Mouse (Mus musculus) MEL (cell line): ENCODE data around the gene Rad50. TPM values are rescaled to one million over a fixed set of nuclear protein-coding genes. Genes with fewer than 3 reads are reported as not detected.

Experiments
- DNase-seq: peaks from one replicate; pipeline ENCODE4 v3.0.0; 2011; ENCODE audit warnings: low read depth, low spot score
- H3K27ac ChIP-seq: 2 replicates; pipeline ENCODE4 v1.5.1; 2012; ENCODE audit warnings: low read depth, mild to moderate bottlenecking, control low read depth, low read length, moderate library complexity; ENCODE audit not compliant: control insufficient read depth
- H3K27me3 ChIP-seq, 2 experiments: fragments of 150-350 bp in 1 of 2; sonication (generic) in 1 of 2; 2 replicates each; pipeline ENCODE4 v1.6.1; 2012; ENCODE audit warnings: low read length in 2 of 2, mild to moderate bottlenecking in 2 of 2, improper control_type of control experiment in 1 of 2, moderate library complexity in 1 of 2; ENCODE audit not compliant: insufficient read depth in 2 of 2, control insufficient read depth in 1 of 2
- H3K36me3 ChIP-seq, 2 experiments: 2 replicates each; pipeline ENCODE4 v1.6.1; 2012 to 2014; ENCODE audit warnings: low read length in 2 of 2, improper control_type of control experiment in 1 of 2, inconsistent platforms in 1 of 2, mild to moderate bottlenecking in 1 of 2; ENCODE audit not compliant: insufficient read depth in 2 of 2, control insufficient read depth in 1 of 2
- H3K4me1 ChIP-seq, 2 experiments: fragments of 150-350 bp in 1 of 2; sonication (generic) in 1 of 2; 2 replicates each; pipeline ENCODE4 v1.6.1; 2012; ENCODE audit warnings: low read length in 2 of 2, improper control_type of control experiment in 1 of 2, mild to moderate bottlenecking in 1 of 2; ENCODE audit not compliant: insufficient read depth in 2 of 2, control insufficient read depth in 1 of 2
- H3K4me3 ChIP-seq, 2 experiments: fragments of 150-350 bp in 1 of 2; sonication (generic) in 1 of 2; 2 replicates each; pipeline ENCODE4 v1.5.1; 2012; ENCODE audit warnings: low read depth in 2 of 2, low read length in 2 of 2, mild to moderate bottlenecking in 2 of 2, moderate library complexity in 2 of 2, control low read depth in 1 of 2, improper control_type of control experiment in 1 of 2; ENCODE audit not compliant: control insufficient read depth in 1 of 2, insufficient read depth in 1 of 2
- H3K79me2 ChIP-seq: 2 replicates; pipeline ENCODE4 v1.6.1; 2012; ENCODE audit warnings: mild to moderate bottlenecking, low read length, moderate library complexity; ENCODE audit not compliant: control insufficient read depth, poor library complexity, insufficient read depth
- H3K9ac ChIP-seq: 2 replicates; pipeline ENCODE4 v1.6.1; 2012; ENCODE audit warnings: low read depth, mild to moderate bottlenecking, control low read depth, low read length, moderate library complexity; ENCODE audit not compliant: control insufficient read depth, poor library complexity, severe bottlenecking
- H3K9me3 ChIP-seq: fragments of 150-350 bp; sonication (generic); replicated peaks from 2 replicates; pipeline ENCODE4 v1.6.1; 2012; ENCODE audit warnings: mild to moderate bottlenecking, low read length, improper control_type of control experiment, moderate library complexity; ENCODE audit not compliant: insufficient read depth
- BHLHE40 ChIP-seq: IDR thresholded peaks from 2 replicates; pipeline ENCODE4 v1.6.1; 2012; ENCODE audit warnings: low read depth, mild to moderate bottlenecking, inconsistent platforms, low read length, improper control_type of control experiment, borderline replicate concordance
- CHD2 ChIP-seq: IDR thresholded peaks from 2 replicates; pipeline ENCODE4 v1.6.1; 2011; ENCODE audit warnings: low read length, improper control_type of control experiment
- CTCF ChIP-seq, 3 experiments: IDR thresholded peaks in 2 of 3; conservative IDR thresholded peaks in 1 of 3; 2 replicates each; pipeline ENCODE4 v1.5.1; 2011 to 2012; ENCODE audit warnings: low read length in 3 of 3, low read depth in 2 of 3, mild to moderate bottlenecking in 2 of 3, improper control_type of control experiment in 1 of 3, inconsistent platforms in 1 of 3, mixed read lengths in 1 of 3, moderate library complexity in 1 of 3; ENCODE audit not compliant: control insufficient read depth in 1 of 3, insufficient read depth in 1 of 3, poor library complexity in 1 of 3, severe bottlenecking in 1 of 3
- E2F4 ChIP-seq: IDR thresholded peaks from 2 replicates; pipeline ENCODE4 v1.6.1; 2011; ENCODE audit warnings: low read depth, low read length, improper control_type of control experiment, borderline replicate concordance
- ELF1 ChIP-seq: IDR thresholded peaks from 2 replicates; pipeline ENCODE4 v1.6.1; 2014; ENCODE audit warnings: low read depth, mild to moderate bottlenecking, inconsistent platforms, low read length, improper control_type of control experiment, moderate library complexity
- EP300 ChIP-seq, 2 experiments: IDR thresholded peaks; 2 replicates each; pipeline ENCODE4 v1.6.1; 2011; ENCODE audit warnings: improper control_type of control experiment in 2 of 2, low read length in 2 of 2, low read depth in 1 of 2, mild to moderate bottlenecking in 1 of 2
- ETS1 ChIP-seq: IDR thresholded peaks from 2 replicates; pipeline ENCODE4 v1.6.1; 2012; ENCODE audit warnings: low read depth, mild to moderate bottlenecking, inconsistent platforms, low read length, improper control_type of control experiment, moderate library complexity
- GABPA ChIP-seq: IDR thresholded peaks from 2 replicates; pipeline ENCODE4 v1.6.1; 2012; ENCODE audit warnings: low read depth, mild to moderate bottlenecking, inconsistent platforms, low read length, improper control_type of control experiment, moderate library complexity
- GATA1 ChIP-seq: IDR thresholded peaks from 2 replicates; pipeline ENCODE4 v1.6.1; 2011; ENCODE audit warnings: low read depth, low read length, improper control_type of control experiment
- JUND ChIP-seq: IDR thresholded peaks from 2 replicates; pipeline ENCODE4 v1.6.1; 2011; ENCODE audit warnings: low read depth, mild to moderate bottlenecking, improper control_type of control experiment, low read length
- MAFK ChIP-seq: IDR thresholded peaks from 2 replicates; pipeline ENCODE4 v1.6.1; 2011; ENCODE audit warnings: low read depth, mild to moderate bottlenecking, low read length, improper control_type of control experiment, borderline replicate concordance
- MAX ChIP-seq: IDR thresholded peaks from 2 replicates; pipeline ENCODE4 v1.6.1; 2011; ENCODE audit warnings: low read length, improper control_type of control experiment
- MAZ ChIP-seq: IDR thresholded peaks from 2 replicates; pipeline ENCODE4 v1.6.1; 2012; ENCODE audit warnings: low read depth, mild to moderate bottlenecking, inconsistent platforms, low read length, improper control_type of control experiment
- MEF2A ChIP-seq: IDR thresholded peaks from 2 replicates; pipeline ENCODE4 v1.6.1; 2014; ENCODE audit warnings: low read depth, mild to moderate bottlenecking, inconsistent platforms, low read length, improper control_type of control experiment; ENCODE audit not compliant: poor library complexity, insufficient replicate concordance, severe bottlenecking; ENCODE audit errors: extremely low read depth
- MYB ChIP-seq: IDR thresholded peaks from 2 replicates; pipeline ENCODE4 v1.6.1; 2011; ENCODE audit warnings: mild to moderate bottlenecking, low read depth, low read length, improper control_type of control experiment
- NELFE ChIP-seq: IDR thresholded peaks from 2 replicates; pipeline ENCODE4 v1.6.1; 2011; ENCODE audit warnings: low read depth, low read length, improper control_type of control experiment
- NRF1 ChIP-seq: IDR thresholded peaks from 2 replicates; pipeline ENCODE4 v1.6.1; 2014; ENCODE audit warnings: low read depth, mild to moderate bottlenecking, inconsistent platforms, low read length, improper control_type of control experiment, moderate library complexity; ENCODE audit not compliant: poor library complexity, insufficient read depth, severe bottlenecking
- POLR2A ChIP-seq, 2 experiments: IDR thresholded peaks; 2 replicates each; pipeline ENCODE4 v1.6.1; 2011 to 2012; ENCODE audit warnings: low read length in 2 of 2, mild to moderate bottlenecking in 2 of 2, control low read depth in 1 of 2, improper control_type of control experiment in 1 of 2, low read depth in 1 of 2, moderate library complexity in 1 of 2; ENCODE audit not compliant: control insufficient read depth in 1 of 2, insufficient read depth in 1 of 2, poor library complexity in 1 of 2
- POLR2AphosphoS2 ChIP-seq: IDR thresholded peaks from 2 replicates; pipeline ENCODE4 v1.6.1; 2011; ENCODE audit warnings: low read length, improper control_type of control experiment
- POLR2AphosphoS5 ChIP-seq: IDR thresholded peaks from 2 replicates; pipeline ENCODE4 v1.6.1; 2012; ENCODE audit warnings: low read depth, borderline replicate concordance, mild to moderate bottlenecking, inconsistent platforms, low read length, moderate library complexity, mixed read lengths
- RAD21 ChIP-seq: IDR thresholded peaks from 2 replicates; pipeline ENCODE4 v1.6.1; 2011; ENCODE audit warnings: mild to moderate bottlenecking, low read depth, low read length, improper control_type of control experiment
- RCOR1 ChIP-seq: IDR thresholded peaks from 2 replicates; pipeline ENCODE4 v1.6.1; 2012; ENCODE audit warnings: low read depth, mild to moderate bottlenecking, inconsistent platforms, low read length, improper control_type of control experiment
- SIN3A ChIP-seq: IDR thresholded peaks from 2 replicates; pipeline ENCODE4 v1.6.1; 2012; ENCODE audit warnings: low read length, improper control_type of control experiment, inconsistent platforms
- SMC3 ChIP-seq: IDR thresholded peaks from 2 replicates; pipeline ENCODE4 v1.6.1; 2011; ENCODE audit warnings: low read depth, low read length, improper control_type of control experiment
- TBP ChIP-seq: IDR thresholded peaks from 2 replicates; pipeline ENCODE4 v1.8.0; 2011; ENCODE audit warnings: low read depth, low read length, improper control_type of control experiment
- TCF12 ChIP-seq: IDR thresholded peaks from 2 replicates; pipeline ENCODE4 v1.6.1; 2014; ENCODE audit warnings: low read depth, mild to moderate bottlenecking, inconsistent platforms, low read length, improper control_type of control experiment, moderate library complexity
- UBTF ChIP-seq: IDR thresholded peaks from 2 replicates; pipeline ENCODE4 v1.6.1; 2012; ENCODE audit warnings: low read depth, mild to moderate bottlenecking, inconsistent platforms, low read length, improper control_type of control experiment, moderate library complexity, borderline replicate concordance; ENCODE audit not compliant: insufficient read depth
- USF1 ChIP-seq: IDR thresholded peaks from 2 replicates; pipeline ENCODE4 v1.6.1; 2014; ENCODE audit warnings: low read depth, mild to moderate bottlenecking, inconsistent platforms, low read length, improper control_type of control experiment, moderate library complexity
- USF2 ChIP-seq, 2 experiments: IDR thresholded peaks; 2 replicates each; pipeline ENCODE4 v1.6.1; 2011 to 2012; ENCODE audit warnings: improper control_type of control experiment in 2 of 2, low read length in 2 of 2, borderline replicate concordance in 1 of 2, inconsistent platforms in 1 of 2, low read depth in 1 of 2, mild to moderate bottlenecking in 1 of 2; ENCODE audit not compliant: insufficient read depth in 1 of 2
- ZC3H11A ChIP-seq: IDR thresholded peaks from 2 replicates; pipeline ENCODE4 v1.6.1; 2012; ENCODE audit warnings: low read depth, mild to moderate bottlenecking, inconsistent platforms, low read length, improper control_type of control experiment
- ZKSCAN1 ChIP-seq: IDR thresholded peaks from 2 replicates; pipeline ENCODE4 v1.6.1; 2012; ENCODE audit warnings: low read depth, mild to moderate bottlenecking, inconsistent platforms, low read length, improper control_type of control experiment, moderate library complexity
- ZMIZ1 ChIP-seq: IDR thresholded peaks from 2 replicates; pipeline ENCODE4 v1.6.1; 2012; ENCODE audit warnings: low read depth, mild to moderate bottlenecking, inconsistent platforms, low read length, improper control_type of control experiment, moderate library complexity
- ZNF384 ChIP-seq: IDR thresholded peaks from 2 replicates; pipeline ENCODE4 v1.6.1; 2012; ENCODE audit warnings: low read depth, mild to moderate bottlenecking, inconsistent platforms, low read length, improper control_type of control experiment
- polyA plus RNA-seq, 2 experiments: library from polyadenylated mRNA; stranded (reverse) in 1 of 2; unstranded in 1 of 2; fragments of >175 nt in 1 of 2; fragments of >200 nt in 1 of 2; gene quantifications; 2 replicates each; pipeline versions ENCODE4 v1.2.1 to v1.2.4; 2012; ENCODE audit warnings: low replicate concordance in 2 of 2, low read depth in 1 of 2; ENCODE audit not compliant: insufficient read length in 2 of 2, insufficient read depth in 1 of 2, missing spikeins in 1 of 2
- total RNA-seq: library from RNA; depleted of rRNA; stranded (reverse); fragments of 300-350 nt; gene quantifications from 2 replicates; pipeline ENCODE4 v1.2.3, GENCODE M21; 2012

Gene Rad50
- total and polyA plus RNA-seq, 3 experiments: 32.6 to 447 (median 44.6) TPM

- TF ChIP-seq ZNF384 (peak; percentile 45; the same call in 1 of the 2 replicates), RAD21 (peak; percentile 91), USF2 (IDR thresholded peaks at IDR 0.05; ENCODE audit: borderline replicate concordance in 1 of 2, insufficient read depth in 1 of 2, low read depth in 1 of 2, low read length in 2 of 2) (no peak), ZMIZ1 (no peak; the same call in 1 of the 2 replicates)
Measured at GRCm38 (mm10) chr11:53627859-53628258, 79.3 kb downstream of the Rad50 start (continued).

- peak overlapping the region; percentile 96 for H3K27ac ChIP-seq
- DNase-seq: peak; percentile 90
- peak; percentile 84 for TF ChIP-seq GATA1
- TF ChIP-seq SMC3: no peak
- peak; percentile 73 for TF ChIP-seq SIN3A
- peak; percentile 40 for TF ChIP-seq NELFE
- no peak for TF ChIP-seq JUND
- peak; percentile 93 for TF ChIP-seq USF1
- TF ChIP-seq CHD2: no peak
- TF ChIP-seq ELF1: no peak
- no peak for TF ChIP-seq UBTF
- peak; percentile 97 for TF ChIP-seq MYB
- TF ChIP-seq BHLHE40: 0 out of 2 replicates have a peak, but pooled peaks have one; percentile 57
- no peak for TF ChIP-seq GABPA
- peak; percentile 75 for TF ChIP-seq NRF1
- TF ChIP-seq MAFK: no peak
- TF ChIP-seq ZC3H11A: no peak
- TF ChIP-seq EP300 (IDR thresholded peaks at IDR 0.05; ENCODE audit: low read depth in 1 of 2, low read length in 2 of 2): peak; percentile 83 to 96
- no peak for TF ChIP-seq ZKSCAN1
- TF ChIP-seq POLR2AphosphoS5: peak; percentile 66; the same call in 1 of the 2 replicates
- TF ChIP-seq POLR2A (IDR thresholded peaks at IDR 0.05; ENCODE audit: control insufficient read depth in 1 of 2, insufficient read depth in 1 of 2, low read depth in 1 of 2, low read length in 2 of 2, poor library complexity in 1 of 2): peak; percentile 63 to 75
- TF ChIP-seq USF2 (IDR thresholded peaks at IDR 0.05; ENCODE audit: borderline replicate concordance in 1 of 2, insufficient read depth in 1 of 2, low read depth in 1 of 2, low read length in 2 of 2): peak in 1 of 2 experiments; percentile 64; a peak in 2 of 4 replicates
- no peak for TF ChIP-seq E2F4
- TF ChIP-seq MEF2A: no peak
- TF ChIP-seq MAX: peak; percentile 98
- no peak; the same call in 1 of the 2 replicates for TF ChIP-seq POLR2AphosphoS2
- peak; percentile 76 for TF ChIP-seq MAZ
- TF ChIP-seq CTCF (IDR thresholded peaks at IDR 0.05 in 2 of 3, conservative IDR thresholded peaks at IDR 0.05 in 1 of 3; ENCODE audit: control insufficient read depth in 1 of 3, insufficient read depth in 1 of 3, low read depth in 2 of 3, low read length in 3 of 3, poor library complexity in 1 of 3, severe bottlenecking in 1 of 3): no peak
- peak; percentile 81 for TF ChIP-seq TBP
- TF ChIP-seq TCF12: peak; percentile 85
- peak; percentile 92 for TF ChIP-seq ETS1
- no peak for TF ChIP-seq ZMIZ1
- TF ChIP-seq RCOR1: peak; percentile 57; the same call in 1 of the 2 replicates
Measured at GRCm38 (mm10) chr11:53626802-53627373, 80.2 kb downstream of the Rad50 start.

More at GRCm38 (mm10) chr11:53626802-53627373, 80.2 kb downstream of the Rad50 start:
- Histone ChIP-seq H3K27me3 (no peaks in the 10 kb centered on the region), H3K4me3 (peak overlapping the region in 1 of 2 experiments; percentile 2; a peak in 1 of 4 replicates), H3K4me1 (peaks cover 42 to 61% of the 10 kb centered on the region in 2 experiments), H3K9me3 (no peaks in the 10 kb centered on the region), H3K79me2 (peaks cover 2% of the 10 kb centered on the region; the same call in 1 of the 2 replicates), H3K9ac (peak overlapping the region; percentile 69), H3K36me3 (peaks cover 0 to 46% of the 10 kb centered on the region in 2 experiments; a peak in 2 of 4 replicates)
